Mouse (Mus musculus) C2C12 (cell line): ENCODE results near the gene Cfap97d1.

Experiments
- CEBPB ChIP-seq: IDR thresholded peaks from one replicate; pipeline ENCODE4 v1.6.1; 2011; ENCODE audit warnings: low read depth, mild to moderate bottlenecking, control low read depth, moderate library complexity
- CTCF ChIP-seq: IDR thresholded peaks from one replicate; pipeline ENCODE4 v1.5.1; 2011; ENCODE audit not compliant: control insufficient read depth, insufficient read depth, insufficient read length
- MAX ChIP-seq: IDR thresholded peaks from one replicate; pipeline ENCODE4 v1.6.1; 2011; ENCODE audit warnings: mild to moderate bottlenecking, control low read depth
- MYOG ChIP-seq: IDR thresholded peaks from one replicate; pipeline ENCODE4 v1.6.1; 2011; ENCODE audit not compliant: control insufficient read depth, insufficient read length; ENCODE audit errors: extremely low read depth

DNA sequence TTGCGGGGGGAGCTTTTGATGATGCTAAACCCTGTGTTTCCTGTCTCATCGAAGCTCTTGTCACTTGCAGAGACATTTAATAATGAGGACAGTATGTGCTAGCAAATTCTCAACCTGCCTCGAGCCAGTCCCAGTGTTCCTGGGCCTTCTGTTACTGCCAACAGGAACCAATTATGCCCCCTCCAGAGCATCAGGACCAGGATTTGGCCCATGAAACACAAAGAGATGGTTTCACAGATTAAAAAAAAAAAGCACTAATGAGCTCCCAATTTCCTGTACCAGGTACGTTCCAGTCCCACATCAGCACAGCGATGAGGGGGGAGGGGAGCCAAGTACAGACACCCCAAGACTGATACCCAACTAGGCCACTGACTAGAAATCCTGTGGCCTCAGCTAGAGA is 37.1 kb downstream of the Cfap97d1 start:
- no peak for TF ChIP-seq CTCF
- no peak for TF ChIP-seq CEBPB
- no peak for TF ChIP-seq MAX
- TF ChIP-seq MYOG = no peak
